Comparison of ENCODE assay signal across 8 mouse cellular contexts in genomic region chr11:118459051-118459450, GRCm38 (mm10). TPM values are rescaled to one million over a fixed set of nuclear protein-coding genes. Genes with fewer than 3 reads are reported as not detected.
DNase-seq lines count a peak whose midpoint lies in the region; ATAC-seq and TF ChIP-seq lines count a peak whose summit lies in the region.

No protein-coding gene starts in this region.

- WGBS in thymus, adult 2 months, result 2% methylated on average over 8 of the region's 8 CpGs
- 30% methylated on average over 8 of the region's 8 CpGs for WGBS in heart, embryonic 11.5 days (ENCODE audit: insufficient replicate concordance)

- H3K27ac ChIP-seq in thymus, adult 2 months (ENCODE audit: control insufficient read depth, insufficient read depth, low read length), result peak overlapping the region; percentile 46
- H3K27ac ChIP-seq in heart, embryonic 11.5 days (ENCODE audit: low read depth, low read length), result peak overlapping the region; percentile 46; the same call in 1 of the 2 replicates

- no peak overlapping the region for H3K9ac ChIP-seq in heart, embryonic 11.5 days (ENCODE audit: low read depth, low read length)

- H3K4me2 ChIP-seq in heart, embryonic 11.5 days, result peak overlapping the region; percentile 8

- no peak for TF ChIP-seq POLR2A in thymus, adult 2 months (IDR thresholded peaks at IDR 0.05; ENCODE audit: control insufficient read depth, extremely low read depth, insufficient read depth, low read length, poor library complexity)

- no peak for TF ChIP-seq CTCF in thymus, adult 2 months (IDR thresholded peaks at IDR 0.05; ENCODE audit: borderline replicate concordance, control insufficient read depth, extremely low read depth, insufficient read depth, low read length, poor library complexity)

- H3K36me3 ChIP-seq in thymus, adult 2 months (ENCODE audit: control insufficient read depth, insufficient read depth, low read length), result no peaks in the 10 kb centered on the region
- no peaks in the 10 kb centered on the region for H3K36me3 ChIP-seq in heart, embryonic 11.5 days (ENCODE audit: control insufficient read depth, insufficient read depth, low read length)

- no peak overlapping the region for H3K4me3 ChIP-seq in thymus, adult 2 months (ENCODE audit: control insufficient read depth, insufficient read depth, low read length)
- H3K4me3 ChIP-seq in heart, embryonic 11.5 days (ENCODE audit: low read depth, low read length), result no peak overlapping the region

- DNase-seq in thymus, adult 2 months, result peak; percentile 40
- DNase-seq in thymus, adult 18-20 months, result no peak
- DNase-seq in kidney, postnatal 25 days, result peak; percentile 69 to 92
- DNase-seq in cerebellum, adult 8-10 months, result no peak

- H3K9me3 ChIP-seq in heart, embryonic 11.5 days (replicated peaks; ENCODE audit: control insufficient read depth, low read length), result no peaks in the 10 kb centered on the region

- H3K27me3 ChIP-seq in thymus, adult 2 months (ENCODE audit: control insufficient read depth, insufficient read depth, low read length), result no peaks in the 10 kb centered on the region
- H3K27me3 ChIP-seq in heart, embryonic 11.5 days (ENCODE audit: control insufficient read depth, insufficient read depth, low read length), result no peaks in the 10 kb centered on the region

- no peak for ATAC-seq in heart, embryonic 11.5 days (replicated peaks; ENCODE audit: insufficient number of reproducible peaks, low FRiP score, low TSS enrichment)
- peak; percentile 34 for ATAC-seq in megakaryocyte progenitor cell, adult 5-6 weeks (replicated peaks; ENCODE audit: poor library complexity)
- no peak for ATAC-seq in activated CD4-positive, CD25-positive, alpha-beta regulatory T cell, adult 4 months
- ATAC-seq in erythroblast, adult 5-6 weeks (replicated peaks; ENCODE audit: low FRiP score, poor library complexity, severe bottlenecking), result no peak

- peaks cover 52% of the 10 kb centered on the region for H3K4me1 ChIP-seq in thymus, adult 2 months (replicated peaks; ENCODE audit: control insufficient read depth, insufficient read depth, low read length)
- peaks cover 5% of the 10 kb centered on the region; the same call in 1 of the 2 replicates for H3K4me1 ChIP-seq in heart, embryonic 11.5 days (ENCODE audit: control insufficient read depth, insufficient read depth, low read length)

RNA-seq across cellular contexts. Expression of gene Engase, which starts 17.6 kb away (rescaled TPM):
- polyA plus RNA-seq in thymus, adult 2 months (2012; rRNA removed), result 56.5 and 58.1 TPM in 2 replicates
- 3.9 and 4.3 TPM in 2 replicates for polyA plus RNA-seq in heart, embryonic 11.5 days (2014; fragmentation: Nextera tagmentation; extraction: Ambion mirVana)
- 0.89 and 1.2 TPM in 2 replicates for total RNA-seq in megakaryocyte progenitor cell, adult 5-6 weeks (2015)
- total RNA-seq in megakaryocyte progenitor cell, adult 5-6 weeks (2017), result 3.2 and 4.6 TPM in 2 replicates
- 1 to 10 TPM in 1 of 2 experiments, under 1 TPM in 1; 0.90 to 2.5 TPM for polyA plus RNA-seq in activated CD4-positive, CD25-positive, alpha-beta regulatory T cell, adult 4 months (2017; shearing (Covaris generic))
- 0.63 and 2.1 TPM in 2 replicates for total RNA-seq in erythroblast, adult 5-6 weeks (2015; ENCODE audit: low replicate concordance)
- total RNA-seq in erythroblast, adult 5-6 weeks (2017; ENCODE audit: low replicate concordance), result 0.84 and 0.85 TPM in 2 replicates

RNA-seq across cellular contexts. Expression of gene C1qtnf1, which starts 31.0 kb away (rescaled TPM):
- 8.4 and 10.6 TPM in 2 replicates for polyA plus RNA-seq in thymus, adult 2 months (2012; rRNA removed)
- polyA plus RNA-seq in heart, embryonic 11.5 days (2014; fragmentation: Nextera tagmentation; extraction: Ambion mirVana), result 2.7 and 4.2 TPM in 2 replicates
- not detected in 2 replicates for total RNA-seq in megakaryocyte progenitor cell, adult 5-6 weeks (2015)
- total RNA-seq in megakaryocyte progenitor cell, adult 5-6 weeks (2017), result not detected in 2 replicates
- not detected for polyA plus RNA-seq in activated CD4-positive, CD25-positive, alpha-beta regulatory T cell, adult 4 months (2017; shearing (Covaris generic))
- total RNA-seq in erythroblast, adult 5-6 weeks (2015; ENCODE audit: low replicate concordance), result not detected in 2 replicates
- not detected in 2 replicates for total RNA-seq in erythroblast, adult 5-6 weeks (2017; ENCODE audit: low replicate concordance)

RNA-seq across cellular contexts. Expression of gene Cant1, which starts 40.2 kb away (rescaled TPM):
- polyA plus RNA-seq in thymus, adult 2 months (2012; rRNA removed), result 100 and 105 TPM in 2 replicates
- polyA plus RNA-seq in heart, embryonic 11.5 days (2014; fragmentation: Nextera tagmentation; extraction: Ambion mirVana), result 16.0 and 17.1 TPM in 2 replicates
- 17.6 and 19.2 TPM in 2 replicates for total RNA-seq in megakaryocyte progenitor cell, adult 5-6 weeks (2015)
- total RNA-seq in megakaryocyte progenitor cell, adult 5-6 weeks (2017), result 18.7 and 20.0 TPM in 2 replicates
- polyA plus RNA-seq in activated CD4-positive, CD25-positive, alpha-beta regulatory T cell, adult 4 months (2017; shearing (Covaris generic)), result 10 to 100 TPM; 21.3 to 23.3 TPM
- 3.8 and 10.0 TPM in 2 replicates for total RNA-seq in erythroblast, adult 5-6 weeks (2015; ENCODE audit: low replicate concordance)
- total RNA-seq in erythroblast, adult 5-6 weeks (2017; ENCODE audit: low replicate concordance), result 4.0 and 6.0 TPM in 2 replicates

RNA-seq across cellular contexts. Expression of gene Lgals3bp, which starts 57.2 kb away (rescaled TPM):
- polyA plus RNA-seq in thymus, adult 2 months (2012; rRNA removed), result 450 and 565 TPM in 2 replicates
- 3.1 and 3.8 TPM in 2 replicates for polyA plus RNA-seq in heart, embryonic 11.5 days (2014; fragmentation: Nextera tagmentation; extraction: Ambion mirVana)
- 92.3 and 118 TPM in 2 replicates for total RNA-seq in megakaryocyte progenitor cell, adult 5-6 weeks (2015)
- total RNA-seq in megakaryocyte progenitor cell, adult 5-6 weeks (2017), result 51.7 and 56.3 TPM in 2 replicates
- polyA plus RNA-seq in activated CD4-positive, CD25-positive, alpha-beta regulatory T cell, adult 4 months (2017; shearing (Covaris generic)), result 100 to 1,000 TPM in 1 of 2 experiments, 10 to 100 TPM in 1; 98.4 to 147 TPM
- 54.5 and 58.0 TPM in 2 replicates for total RNA-seq in erythroblast, adult 5-6 weeks (2015; ENCODE audit: low replicate concordance)
- 7.7 and 18.0 TPM in 2 replicates for total RNA-seq in erythroblast, adult 5-6 weeks (2017; ENCODE audit: low replicate concordance)

Comparison
In these comparisons a context has a peak if more than half of its experiments do, and no peak if none do; other contexts are left out.
1. DNase-seq: peak in thymus, adult 2 months (single experiment) and kidney, postnatal 25 days (2 of 2); none in thymus, adult 18-20 months (0 of 2) and cerebellum, adult 8-10 months (single experiment).
2. RNA of gene Engase, which starts 17.6 kb away (polyA plus RNA-seq): 56.5 to 58.1 TPM in thymus, adult 2 months; 3.9 to 4.3 TPM in heart, embryonic 11.5 days and 0.90 to 2.5 TPM in activated CD4-positive, CD25-positive, alpha-beta regulatory T cell, adult 4 months; every median in the first group is over 10 times any median in the second.